Mouse (Mus musculus) lung, postnatal 0 days (tissue): ENCODE data around the gene Ehmt1. TPM values are rescaled to one million over a fixed set of nuclear protein-coding genes. Genes with fewer than 3 reads are reported as not detected.
A peak's percentile ranks its signal among the peaks of the same experiment; 100 is the strongest.
"Not testable (repeated sequence)": the region's sequence is repeated elsewhere in the genome, so short reads cannot be mapped to it uniquely, and the experiment has no call there.

Experiments used
- ATAC-seq: fragments of 200-750 bp; cut with Nextera tagmentation; 2 replicates; pipeline ENCODE4 v1.8.0; 2017; ENCODE audit warnings: moderate library complexity
- DNase-seq: peaks from one replicate; pipeline ENCODE4 v3.0.0-alpha.2; 2016; ENCODE audit warnings: low spot score
- H3K27ac ChIP-seq: fragments of 300-500 bp; sonication (generic); 2 replicates; pipeline ENCODE4 v1.5.1; 2014; ENCODE audit warnings: antibody characterized with exemption, mild to moderate bottlenecking, low read length, mixed read lengths
- H3K27me3 ChIP-seq: fragments of 300-500 bp; sonication (generic); replicated peaks from 2 replicates; pipeline ENCODE4 v1.6.1; 2014; ENCODE audit warnings: low read length, mixed read lengths; ENCODE audit not compliant: insufficient read depth
- H3K36me3 ChIP-seq: fragments of 300-500 bp; sonication (generic); 2 replicates; pipeline ENCODE4 v1.6.1; 2014; ENCODE audit warnings: low read length, mixed read lengths; ENCODE audit not compliant: insufficient read depth
- H3K4me1 ChIP-seq: fragments of 300-500 bp; sonication (generic); 2 replicates; pipeline ENCODE4 v1.6.1; 2014; ENCODE audit warnings: antibody characterized with exemption, low read depth, low read length, mixed read lengths; ENCODE audit not compliant: insufficient read depth
- H3K4me2 ChIP-seq: fragments of 300-500 bp; sonication (generic); replicated peaks from 2 replicates; pipeline ENCODE4 v1.6.1; 2014; ENCODE audit warnings: low read depth, mild to moderate bottlenecking, low read length, moderate library complexity, mixed read lengths
- H3K4me3 ChIP-seq: fragments of 300-500 bp; sonication (generic); 2 replicates; pipeline ENCODE4 v1.5.1; 2014; ENCODE audit warnings: low read depth, low read length
- H3K9ac ChIP-seq: fragments of 300-500 bp; sonication (generic); replicated peaks from 2 replicates; pipeline ENCODE4 v1.6.1; 2014; ENCODE audit warnings: low read depth, mild to moderate bottlenecking
- H3K9me3 ChIP-seq: fragments of 300-500 bp; sonication (generic); 2 replicates; pipeline ENCODE4 v1.6.1; 2016; ENCODE audit warnings: low read length, mixed read lengths
- CTCF ChIP-seq: IDR thresholded peaks from 2 replicates; pipeline ENCODE4 v1.5.1; 2016; ENCODE audit warnings: antibody characterized with exemption, mild to moderate bottlenecking
- EP300 ChIP-seq: IDR thresholded peaks from 2 replicates; pipeline ENCODE4 v1.6.1; 2016; ENCODE audit warnings: antibody characterized with exemption, mild to moderate bottlenecking, control low read depth
- WGBS: fragments of 180-500 bp; shearing (Covaris S2); extraction: QIAGEN DNeasy Blood & Tissue Kit; methylation state at CpG from one replicate; pipeline ENCODE4 v1.1.7; 2014; 5-methylcytosine and 5-hydroxymethylcytosine counted together
- polyA plus RNA-seq: library from polyadenylated mRNA; unstranded; fragments of >200 nt; fragmentation: Nextera tagmentation; extraction: Ambion mirVana; gene quantifications from 2 replicates; pipeline ENCODE4 v1.2.1, GENCODE M21; 2015

The Ehmt1 gene
- polyA plus RNA-seq, 1 experiment from 2014 or later, result 39.1 TPM

- 1% methylated on average over 74 of the region's 108 CpGs for WGBS
- Histone ChIP-seq H3K9ac (peak within 1 kb of the TSS; percentile 59), H3K9me3 (no peaks in the 10 kb centered on the region), H3K4me2 (peak within 1 kb of the TSS; percentile 99), H3K4me1 (peaks cover 4% of the 10 kb centered on the region), H3K36me3 (0 out of 2 replicates have a peak, but pooled peaks cover 9% of the 10 kb centered on the region), H3K4me3 (peak within 1 kb of the TSS; percentile 82), H3K27ac (peak within 1 kb of the TSS; percentile 62), H3K27me3 (no peaks in the 10 kb centered on the region)
- ATAC-seq, result peak; percentile 100
- TF ChIP-seq EP300 (no peak), CTCF (no peak)
- peak; percentile 98 for DNase-seq
These were observed 30.2 kb upstream of the Ehmt1 start, which contains the start of gene Zmynd19 for GRCm38 (mm10) chr2:24949421-24950188. Gene Zmynd19, plus strand, starts transcription at chr2:24949792.

GRCm38 (mm10) chr2:24944304-24944703, 24.9 kb upstream of the Ehmt1 start:
- not testable (repeated sequence) for H3K36me3 ChIP-seq, H3K27me3 ChIP-seq, H3K9me3 ChIP-seq, H3K4me3 ChIP-seq, H3K4me2 ChIP-seq, H3K9ac ChIP-seq, H3K27ac ChIP-seq, H3K4me1 ChIP-seq
- DNase-seq (peak; percentile 74), ATAC-seq (peak; percentile 38; the same call in 1 of the 2 replicates)
- peak; percentile 73 for TF ChIP-seq CTCF
- WGBS, result 22% methylated on average over 2 of the region's 2 CpGs

GRCm38 (mm10) chr2:24942092-24942491, 22.7 kb upstream of the Ehmt1 start:
- TF ChIP-seq CTCF (no peak), EP300 (no peak)
- H3K4me2 ChIP-seq, result no peak overlapping the region
- no peak overlapping the region for H3K9ac ChIP-seq
- ATAC-seq, result no peak
- H3K27me3 ChIP-seq, result no peaks in the 10 kb centered on the region
- WGBS, result 74% methylated on average over 4 of the region's 4 CpGs
- H3K27ac ChIP-seq, result no peak overlapping the region
- no peak for DNase-seq
- H3K4me3 ChIP-seq, result no peak overlapping the region
- H3K9me3 ChIP-seq, result no peaks in the 10 kb centered on the region
- no peaks in the 10 kb centered on the region for H3K36me3 ChIP-seq
- H3K4me1 ChIP-seq, result no peaks in the 10 kb centered on the region

- peaks cover 6% of the 10 kb centered on the region for H3K4me1 ChIP-seq
- TF ChIP-seq EP300, result no peak
- TF ChIP-seq CTCF, result peak; percentile 77
- peak; percentile 96 for ATAC-seq
- H3K9ac ChIP-seq, result peak within 1 kb of the TSS; percentile 86
- H3K4me3 ChIP-seq, result peak within 1 kb of the TSS; percentile 79
- WGBS, result 3% methylated on average over 45 of the region's 49 CpGs
- DNase-seq, result peak; percentile 98
- no peaks in the 10 kb centered on the region for H3K27me3 ChIP-seq
- no peaks in the 10 kb centered on the region for H3K9me3 ChIP-seq
- peak within 1 kb of the TSS; percentile 97 for H3K27ac ChIP-seq
- H3K4me2 ChIP-seq, result peak within 1 kb of the TSS; percentile 88
- H3K36me3 ChIP-seq, result no peaks in the 10 kb centered on the region
These were observed 15.8 kb upstream of the Ehmt1 start, which contains the start of gene Arrdc1 for GRCm38 (mm10) chr2:24935057-24935796. Gene Arrdc1, minus strand, starts transcription at chr2:24935252.

- peak; percentile 76 for ATAC-seq
- peak overlapping the region; percentile 97 for H3K27ac ChIP-seq
- H3K4me3 ChIP-seq, result peak overlapping the region; percentile 79
- TF ChIP-seq EP300 (no peak), CTCF (no peak)
- peak overlapping the region; percentile 88 for H3K4me2 ChIP-seq
- H3K9me3 ChIP-seq, result no peaks in the 10 kb centered on the region
- H3K27me3 ChIP-seq, result no peaks in the 10 kb centered on the region
- H3K4me1 ChIP-seq, result peaks cover 6% of the 10 kb centered on the region
- peak overlapping the region; percentile 86 for H3K9ac ChIP-seq
- H3K36me3 ChIP-seq, result no peaks in the 10 kb centered on the region
- WGBS, result 9% methylated on average over 19 of the region's 19 CpGs
- peak; percentile 71 for DNase-seq
These were observed 15.1 kb upstream of the Ehmt1 start for GRCm38 (mm10) chr2:24934441-24934963.

- Histone ChIP-seq H3K9me3 (no peaks in the 10 kb centered on the region), H3K4me1 (peaks cover 18% of the 10 kb centered on the region), H3K36me3 (no peaks in the 10 kb centered on the region), H3K27ac (peak overlapping the region; percentile 92), H3K9ac (no peak overlapping the region; the same call in 1 of the 2 replicates), H3K27me3 (no peaks in the 10 kb centered on the region), H3K4me2 (no peak overlapping the region), H3K4me3 (no peak overlapping the region)
- DNase-seq, result no peak
- no peak for ATAC-seq
- TF ChIP-seq EP300 (no peak), CTCF (no peak)
- 69% methylated on average over 5 of the region's 5 CpGs for WGBS
These were observed 10.2 kb upstream of the Ehmt1 start for GRCm38 (mm10) chr2:24929593-24929992.
